Mouse (Mus musculus) lung, embryonic 14.5 days (tissue): ENCODE measurements at regions not wholly inside any gene's neighbourhood (a gene's known extent, or its start where the extent isn't known, plus 50 kb on each side); places are given as distances from the start of the nearest gene placed in this dataset.

Experiments
- ATAC-seq: fragments of 200-750 bp; cut with Nextera tagmentation; 2 replicates; pipeline ENCODE4 v1.8.0; 2017; ENCODE audit warnings: mild to moderate bottlenecking, moderate TSS enrichment, moderate library complexity; ENCODE audit not compliant: insufficient read depth
- DNase-seq: peaks from one replicate; pipeline ENCODE4 v3.0.0-alpha.2; 2015
- H3K27ac ChIP-seq: fragments of 300-500 bp; sonication (generic); 2 replicates; pipeline ENCODE4 v1.5.1; 2014; ENCODE audit warnings: low read depth, mild to moderate bottlenecking, moderate library complexity
- H3K27me3 ChIP-seq: fragments of 300-500 bp; sonication (generic); 2 replicates; pipeline ENCODE4 v1.6.1; 2014; ENCODE audit warnings: low read length, control low read depth; ENCODE audit not compliant: insufficient read depth
- H3K36me3 ChIP-seq: fragments of 300-500 bp; sonication (generic); 2 replicates; pipeline ENCODE4 v1.6.1; 2014; ENCODE audit warnings: control low read depth; ENCODE audit not compliant: insufficient read depth
- H3K4me1 ChIP-seq: fragments of 300-500 bp; sonication (generic); 2 replicates; pipeline ENCODE4 v1.6.1; 2014; ENCODE audit warnings: antibody characterized with exemption, control low read depth; ENCODE audit not compliant: insufficient read depth
- H3K4me2 ChIP-seq: fragments of 300-500 bp; sonication (generic); 2 replicates; pipeline ENCODE4 v1.6.1; 2014; ENCODE audit warnings: mild to moderate bottlenecking
- H3K4me3 ChIP-seq: fragments of 300-500 bp; sonication (generic); 2 replicates; pipeline ENCODE4 v1.5.1; 2014; ENCODE audit warnings: low read depth, low read length
- H3K9ac ChIP-seq: fragments of 300-500 bp; sonication (generic); 2 replicates; pipeline ENCODE4 v1.6.1; 2014
- H3K9me3 ChIP-seq: fragments of 300-500 bp; sonication (generic); 2 replicates; pipeline ENCODE4 v1.6.1; 2016; ENCODE audit warnings: low read depth, low read length, control low read depth
- CTCF ChIP-seq: IDR thresholded peaks from 2 replicates; pipeline ENCODE4 v1.5.1; 2016; ENCODE audit warnings: antibody characterized with exemption, low read depth
- WGBS: fragments of 180-500 bp; shearing (Covaris S2); extraction: QIAGEN DNeasy Blood & Tissue Kit; methylation state at CpG from one replicate; pipeline ENCODE4 v1.1.7; 2014; 5-methylcytosine and 5-hydroxymethylcytosine counted together

DNA sequence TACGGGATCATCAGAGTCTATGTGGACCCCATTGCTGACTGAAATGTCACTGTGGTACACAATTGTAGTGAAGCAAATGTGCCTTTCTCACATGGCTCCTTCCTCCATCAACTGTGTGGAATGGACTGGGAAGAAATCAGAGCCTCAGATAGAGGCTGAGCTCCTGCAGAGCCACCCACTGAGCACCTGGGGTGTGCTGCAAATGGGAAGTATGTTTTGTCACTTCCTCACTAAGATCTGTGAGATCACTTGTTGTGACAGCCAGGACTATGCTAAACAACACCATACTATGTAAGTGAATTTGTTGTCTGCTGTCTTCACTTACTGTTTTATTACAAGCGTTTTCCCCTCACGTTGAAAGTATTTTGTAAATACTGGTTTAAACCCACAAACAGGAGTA, 63.0 kb upstream of the Ndufb6 start:
- no peak overlapping the region for H3K9ac ChIP-seq
- no peaks in the 10 kb centered on the region for H3K27me3 ChIP-seq
- H3K9me3 ChIP-seq, result no peaks in the 10 kb centered on the region
- WGBS, result 68% methylated on average over 3 of the region's 3 CpGs
- H3K4me2 ChIP-seq, result no peak overlapping the region
- no peak overlapping the region for H3K4me3 ChIP-seq
- no peak overlapping the region for H3K27ac ChIP-seq
- no peaks in the 10 kb centered on the region for H3K36me3 ChIP-seq
- ATAC-seq (no peak), DNase-seq (no peak)
- no peaks in the 10 kb centered on the region for H3K4me1 ChIP-seq
- TF ChIP-seq CTCF, result no peak

DNA sequence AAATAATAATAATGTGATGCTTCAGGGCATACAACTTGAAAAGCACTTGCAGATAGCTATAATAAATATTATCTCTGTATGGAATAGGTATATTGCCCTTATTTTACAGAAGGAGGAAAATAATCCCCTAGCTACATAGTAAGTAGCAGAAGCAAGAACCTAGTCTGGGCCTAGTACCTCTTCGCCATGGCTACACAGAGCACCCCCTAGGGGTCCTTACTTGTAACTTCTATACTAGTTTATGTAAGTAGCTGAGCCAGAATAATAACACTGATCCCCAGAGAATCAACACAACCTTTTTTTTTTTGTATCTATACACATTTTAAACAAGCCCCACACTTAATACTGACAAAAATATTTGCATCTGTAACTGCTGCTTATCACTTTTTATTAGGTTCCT, 55.6 kb upstream of the Ndufb6 start:
- H3K9ac ChIP-seq, result no peak overlapping the region
- H3K4me2 ChIP-seq, result no peak overlapping the region
- H3K9me3 ChIP-seq, result no peaks in the 10 kb centered on the region
- no peaks in the 10 kb centered on the region for H3K4me1 ChIP-seq
- H3K36me3 ChIP-seq, result no peaks in the 10 kb centered on the region
- DNase-seq, result no peak
- TF ChIP-seq CTCF, result no peak
- H3K27ac ChIP-seq, result no peak overlapping the region
- no peak overlapping the region for H3K4me3 ChIP-seq
- ATAC-seq, result no peak
- 45% methylated on average over 1 of the region's 1 CpGs for WGBS
- H3K27me3 ChIP-seq, result no peaks in the 10 kb centered on the region

DNA sequence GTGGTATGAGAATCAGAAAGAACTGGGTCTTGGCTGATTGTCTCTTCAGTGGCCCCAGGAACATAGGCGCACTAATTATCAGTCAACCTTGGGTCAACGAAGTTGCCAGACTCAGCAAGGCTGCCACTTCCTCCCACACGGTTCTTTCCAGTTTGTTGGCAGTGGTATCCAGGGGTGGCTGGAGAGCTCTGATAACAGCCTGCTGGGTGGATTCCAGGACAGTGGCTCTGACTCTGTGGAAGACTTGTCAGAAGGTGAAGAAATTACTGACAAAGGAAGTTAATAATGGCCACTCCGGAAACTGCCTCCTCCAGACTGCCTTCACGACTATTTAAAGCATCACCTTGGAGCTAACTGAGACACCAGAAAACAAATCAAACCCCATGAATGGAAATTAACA, 50.5 kb upstream of the Ndufb6 start:
- no peak overlapping the region for H3K4me2 ChIP-seq
- DNase-seq (no peak), ATAC-seq (no peak)
- no peaks in the 10 kb centered on the region for H3K27me3 ChIP-seq
- no peaks in the 10 kb centered on the region for H3K9me3 ChIP-seq
- H3K4me1 ChIP-seq, result no peaks in the 10 kb centered on the region
- no peak overlapping the region for H3K9ac ChIP-seq
- no peak overlapping the region for H3K27ac ChIP-seq
- no peaks in the 10 kb centered on the region for H3K36me3 ChIP-seq
- WGBS, result 58% methylated on average over 5 of the region's 5 CpGs
- TF ChIP-seq CTCF, result no peak
- H3K4me3 ChIP-seq, result no peak overlapping the region
